Mouse (Mus musculus) CD8-positive naive resting alpha-beta T cell, adult 2 months (primary cell): ENCODE measurements around the gene Gabarapl2.
A peak's percentile ranks its signal among the peaks of the same experiment; 100 is the strongest.
"Not testable (repeated sequence)": the region's sequence is repeated elsewhere in the genome, so short reads cannot be mapped to it uniquely, and the experiment has no call there.

Experiments
- DNase-seq, 2 experiments: peaks; one replicate each; pipeline ENCODE4 v3.0.0; 2022; ENCODE audit warnings: low read depth in 2 of 2, low spot score in 2 of 2

Gabarapl2 gene

DNA sequence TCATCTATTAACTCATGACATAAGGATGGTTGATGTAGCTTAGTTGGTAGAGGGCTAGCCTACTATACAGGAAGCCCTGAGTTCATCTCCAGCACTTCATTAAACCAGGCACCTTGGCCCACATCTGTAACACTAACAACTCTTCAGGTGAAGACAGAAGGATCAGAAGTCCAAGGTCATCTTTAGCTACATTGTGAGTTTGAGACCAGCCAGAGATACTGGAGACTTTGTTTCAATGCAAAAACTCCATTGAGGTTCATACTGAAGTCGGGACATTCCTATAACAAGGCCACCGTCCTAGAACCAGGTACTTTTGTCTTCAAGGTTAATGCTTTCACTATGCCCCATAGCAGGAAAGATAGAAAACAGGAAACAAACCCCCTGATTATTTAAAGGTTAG is 6.3 kb upstream of the Gabarapl2 start:
- DNase-seq = no peak

DNA sequence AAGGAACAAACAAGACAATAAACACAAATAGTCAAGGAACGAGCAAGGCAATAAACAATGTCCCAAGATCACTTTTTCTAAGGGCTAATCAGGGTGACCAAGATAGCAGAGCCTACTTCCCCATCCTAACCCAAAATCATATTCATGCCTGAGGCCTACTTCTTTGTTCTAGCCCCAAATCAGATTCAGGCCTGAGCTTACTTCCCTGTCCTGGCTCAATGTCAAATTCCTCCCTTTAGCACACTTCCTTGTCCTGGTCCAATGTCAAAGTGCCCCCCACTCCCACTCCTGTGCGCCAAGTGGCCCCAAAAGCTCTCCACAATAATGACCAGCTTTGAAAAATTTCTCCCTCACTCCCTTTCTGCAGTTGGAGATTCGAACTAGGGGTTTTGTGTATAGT is 3.3 kb upstream of the Gabarapl2 start:
- DNase-seq = no peak

DNA sequence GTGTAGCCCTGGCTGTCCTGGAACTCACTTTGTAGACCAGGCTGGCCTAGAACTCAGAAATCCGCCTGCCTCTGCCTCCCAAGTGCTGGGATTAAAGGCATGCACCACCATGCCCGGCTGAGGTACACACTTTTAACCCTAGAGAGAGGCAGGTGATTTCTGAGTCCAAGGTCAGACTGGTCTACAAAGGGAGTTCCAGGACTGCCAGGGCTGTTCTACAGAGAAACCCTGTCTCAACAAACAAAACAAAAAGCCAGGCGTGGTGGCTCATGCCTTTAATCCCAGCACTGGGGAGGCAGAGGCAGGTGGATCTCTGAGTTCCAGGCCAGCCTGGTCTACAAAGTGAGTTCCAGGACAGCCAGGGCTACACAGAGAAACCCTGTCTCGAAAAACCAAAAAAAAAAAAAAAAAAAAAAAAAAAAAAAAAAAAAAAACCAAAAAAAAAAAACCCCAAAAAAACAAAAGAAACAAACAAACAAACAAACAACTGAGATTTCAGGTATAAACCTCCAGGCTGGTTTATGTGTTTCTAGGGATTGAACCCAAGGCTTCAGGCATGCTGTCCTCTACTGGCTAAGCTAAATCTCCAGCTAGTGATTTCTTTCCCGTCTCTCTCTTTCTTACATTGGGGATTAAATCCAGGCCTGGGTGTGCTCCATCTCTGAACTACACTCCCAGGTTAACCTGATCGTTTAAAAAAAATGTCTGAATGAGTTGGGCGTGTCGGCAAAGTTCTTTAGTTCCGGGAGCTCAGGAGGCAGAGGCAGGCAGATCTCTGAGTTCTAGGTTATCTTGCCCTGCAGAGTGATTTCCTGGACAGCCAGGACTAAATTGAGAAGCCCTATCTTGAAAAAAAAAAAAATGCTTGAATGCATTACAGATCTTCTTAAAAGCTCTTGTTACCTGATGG is 2.2 kb upstream of the Gabarapl2 start:
- DNase-seq = not testable (repeated sequence)

DNA sequence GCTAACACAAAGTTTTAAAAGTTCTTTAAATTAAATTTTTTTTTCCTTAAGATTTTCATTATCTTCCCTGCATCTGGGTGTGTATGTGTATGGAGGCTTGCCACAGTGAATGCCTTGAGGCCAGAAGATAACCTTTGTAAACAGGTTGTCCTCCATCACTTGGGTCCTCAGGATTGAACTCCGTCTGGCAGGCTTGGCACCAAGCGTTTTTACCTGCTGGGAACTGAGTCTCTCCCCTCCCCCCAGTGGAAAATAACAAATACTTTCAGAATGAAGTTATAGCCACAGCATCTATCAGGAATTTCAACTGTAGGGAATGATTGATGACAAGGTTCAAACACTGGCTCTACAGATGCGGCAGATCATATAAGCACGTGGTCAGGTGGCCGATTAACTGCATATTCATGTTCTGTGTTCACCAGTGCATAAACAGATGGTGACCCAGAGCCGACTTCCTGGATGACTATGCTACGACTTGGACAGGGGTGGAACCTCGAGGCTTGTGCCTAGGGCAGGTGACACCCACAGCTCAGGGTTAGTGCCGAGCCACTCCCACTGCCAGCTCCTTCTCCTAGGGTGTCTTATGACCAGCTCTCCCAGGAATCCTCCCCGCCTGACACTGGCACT is 874 bp upstream of the Gabarapl2 start:
- DNase-seq = peak in 1 of 2 experiments; percentile 10

DNA sequence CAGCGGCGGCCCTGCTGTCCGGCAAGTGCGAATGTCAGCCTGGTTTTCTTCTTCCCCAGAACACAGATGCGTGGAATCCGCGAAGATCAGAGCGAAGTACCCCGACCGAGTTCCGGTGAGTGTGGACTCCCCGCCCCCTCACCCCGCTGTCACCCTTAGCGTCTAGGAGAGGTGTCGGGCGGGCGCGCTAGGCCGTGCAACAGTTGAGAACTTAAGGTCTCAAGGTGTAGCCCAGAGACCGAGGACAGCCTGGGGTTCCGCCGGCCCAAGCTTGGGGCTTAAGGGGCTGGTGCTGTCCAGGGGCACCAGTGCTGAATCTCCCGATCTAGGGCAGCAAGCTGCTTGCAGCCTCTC is 575 bp downstream of the Gabarapl2 start:
- DNase-seq = peak; percentile 37 to 54

DNA sequence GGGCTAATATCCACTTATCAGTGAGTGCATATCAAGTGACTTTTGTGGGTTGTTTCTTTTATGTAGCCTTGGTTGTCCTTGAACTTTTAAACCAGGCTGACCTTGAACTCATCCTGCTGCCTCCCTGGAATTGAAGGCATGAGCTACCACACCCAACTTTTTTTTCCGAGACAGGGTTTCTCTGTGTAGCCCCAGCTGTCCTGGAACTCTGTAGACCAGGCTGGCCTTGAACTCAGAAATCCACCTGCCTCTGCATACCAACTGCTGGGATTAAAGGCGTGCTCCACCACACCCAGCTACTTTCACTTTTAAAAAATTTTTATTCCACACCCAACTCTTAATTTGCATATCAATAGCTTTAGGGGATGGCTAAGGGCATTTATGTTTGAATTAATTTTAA is 3.0 kb downstream of the Gabarapl2 start:
- DNase-seq = no peak

DNA sequence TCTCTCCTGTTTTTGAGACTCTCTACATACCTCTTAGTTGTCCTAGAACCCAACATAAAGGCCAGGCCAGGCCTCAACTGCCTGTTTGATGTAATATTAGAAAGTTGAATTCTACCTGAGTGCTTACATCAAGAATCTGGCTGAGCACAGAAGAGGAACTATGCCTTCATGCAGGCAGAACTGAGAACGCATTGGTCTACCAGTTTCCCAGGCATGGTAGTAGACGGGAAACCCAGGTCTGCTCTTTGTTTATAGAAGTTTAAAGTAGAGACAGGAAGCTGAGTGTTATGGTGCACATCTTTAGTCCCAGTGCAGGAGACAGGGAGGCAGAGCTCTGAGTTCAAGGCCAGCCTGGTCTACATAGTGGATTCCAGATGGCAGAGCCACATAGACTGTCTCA is 6.6 kb downstream of the Gabarapl2 start:
- DNase-seq = no peak

DNA sequence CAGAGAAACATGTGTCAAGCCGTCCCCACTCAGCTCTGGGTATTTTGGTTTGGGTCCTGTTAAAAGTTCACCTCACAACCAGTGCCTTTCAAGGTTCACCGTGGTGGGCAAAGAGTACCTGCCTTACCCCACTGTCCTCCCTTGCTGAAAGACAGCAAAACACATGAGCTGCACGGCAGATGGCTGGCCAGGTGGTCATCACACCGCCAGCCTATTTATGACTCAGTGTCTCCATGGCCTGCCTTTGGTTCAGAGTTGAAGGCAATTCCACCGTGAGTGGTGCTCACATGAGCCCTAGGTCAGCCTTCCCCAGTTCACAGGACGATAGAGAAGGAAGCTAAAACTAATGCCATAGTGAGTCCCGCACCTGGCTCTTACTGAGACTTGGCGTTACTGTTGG is 7.5 kb downstream of the Gabarapl2 start:
- DNase-seq = no peak

DNA sequence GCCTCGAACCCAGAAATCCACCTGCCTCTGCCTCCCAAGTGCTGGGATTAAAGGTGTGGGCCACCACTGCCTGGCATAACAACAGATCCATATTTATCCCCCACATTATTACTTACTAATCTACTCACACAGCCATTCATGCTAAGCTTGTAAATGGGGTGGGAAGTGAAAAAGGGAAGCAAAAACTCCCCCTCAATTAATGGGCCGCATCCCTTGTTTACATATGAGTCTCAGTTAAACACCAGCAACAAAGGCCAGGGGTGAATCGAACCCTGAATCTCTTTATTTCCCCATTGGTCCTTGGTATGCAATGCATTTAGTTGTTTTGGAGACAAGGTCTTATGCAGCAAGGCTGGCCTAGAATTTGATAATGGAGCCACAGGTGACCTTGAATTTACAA is 10.3 kb downstream of the Gabarapl2 start:
- DNase-seq = no peak

DNA sequence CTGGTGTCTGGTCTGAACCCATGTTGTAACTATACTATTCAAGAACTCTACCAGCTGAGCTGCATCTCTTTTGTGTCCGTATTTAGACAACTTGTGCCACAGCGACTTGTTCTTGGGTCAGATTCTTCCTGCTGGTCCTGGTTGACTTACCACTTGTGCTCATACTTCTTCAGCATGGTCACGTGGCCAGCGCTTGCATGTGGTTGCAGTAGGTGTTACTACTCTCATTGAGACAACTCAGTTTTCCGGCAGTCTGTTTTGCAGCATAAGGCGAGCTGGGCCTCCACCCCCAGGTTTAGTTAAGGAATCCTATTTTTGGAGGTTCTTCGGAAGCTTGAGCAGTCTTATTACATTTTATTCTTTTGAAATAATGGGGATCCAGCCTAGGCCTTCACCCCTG is 10.8 kb downstream of the Gabarapl2 start:
- no peak for DNase-seq

DNA sequence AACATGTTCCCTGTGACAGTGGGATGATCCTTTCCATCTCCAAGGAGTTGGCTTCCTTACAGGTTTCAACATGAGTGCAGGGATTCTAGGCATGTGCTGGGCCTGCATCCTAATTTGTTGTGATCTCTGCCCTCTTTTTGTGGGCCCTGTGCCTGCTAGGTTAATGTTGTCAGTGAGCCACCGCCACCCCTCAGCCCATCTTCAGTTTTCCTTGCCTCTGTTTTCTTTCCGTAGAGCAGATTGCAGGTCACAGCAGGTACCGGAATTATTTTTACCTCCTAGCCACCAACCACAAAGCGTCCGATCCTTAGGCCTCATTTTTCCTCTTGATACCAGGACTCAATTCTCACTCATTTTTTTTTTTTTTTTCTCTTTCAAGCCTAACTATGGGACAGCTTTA is 11.4 kb downstream of the Gabarapl2 start:
- DNase-seq = no peak

DNA sequence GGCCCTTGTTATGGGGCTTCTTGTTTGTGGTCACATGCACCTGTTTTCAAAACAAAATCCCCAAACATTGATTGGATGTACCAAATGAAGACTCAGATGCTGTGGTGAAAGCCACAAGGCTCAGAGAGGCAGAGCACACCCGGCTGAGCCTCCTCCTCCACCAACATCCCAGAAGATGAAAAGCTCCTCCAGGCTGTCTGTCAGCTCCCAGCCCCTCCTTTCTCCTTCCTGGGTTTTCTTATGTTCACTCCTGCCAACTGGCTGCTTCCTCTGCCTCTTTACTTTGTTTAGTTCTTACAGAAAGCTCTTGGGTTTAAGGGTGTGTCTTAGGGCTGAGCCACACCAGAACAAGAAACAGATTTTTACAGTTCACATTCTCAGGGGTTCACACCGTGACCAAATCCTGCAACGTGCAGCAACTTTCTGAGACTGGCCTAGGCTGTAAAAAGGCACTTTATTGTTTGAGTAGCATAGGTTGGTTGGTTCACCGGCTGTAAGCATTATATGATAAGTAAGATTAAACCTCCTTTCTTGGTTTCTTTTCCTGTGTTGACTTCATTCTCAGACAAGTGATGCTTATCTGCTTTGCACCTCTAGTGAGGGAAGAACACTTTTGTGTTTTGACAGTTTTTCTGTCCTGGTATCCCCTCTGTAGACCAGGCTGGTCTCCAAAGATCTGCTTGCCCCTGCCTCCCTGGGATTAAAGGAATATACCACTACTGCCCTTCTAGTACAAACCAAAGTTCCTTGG is 14.5 kb downstream of the Gabarapl2 start:
- no peak for DNase-seq

DNA sequence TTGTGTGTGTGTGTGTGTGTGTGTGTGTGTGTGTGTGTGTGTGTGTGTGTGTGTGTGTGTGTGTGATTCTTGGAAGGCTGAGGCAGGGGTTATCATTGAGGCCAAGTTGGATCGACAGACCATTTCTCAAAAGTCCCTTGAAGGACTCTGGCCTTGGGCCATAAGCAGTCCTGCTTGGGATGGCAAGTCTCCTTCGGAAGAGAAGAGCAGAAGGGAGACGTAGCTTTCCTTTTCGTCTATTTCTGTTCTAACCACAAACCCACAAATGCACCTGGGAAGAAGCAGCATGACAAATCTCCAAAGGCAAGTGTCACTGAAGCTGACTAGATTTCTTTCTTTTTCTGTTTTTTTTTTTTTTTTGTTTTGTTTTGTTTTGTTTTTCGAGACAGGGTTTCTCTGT is 15.4 kb downstream of the Gabarapl2 start:
- no peak for DNase-seq

DNA sequence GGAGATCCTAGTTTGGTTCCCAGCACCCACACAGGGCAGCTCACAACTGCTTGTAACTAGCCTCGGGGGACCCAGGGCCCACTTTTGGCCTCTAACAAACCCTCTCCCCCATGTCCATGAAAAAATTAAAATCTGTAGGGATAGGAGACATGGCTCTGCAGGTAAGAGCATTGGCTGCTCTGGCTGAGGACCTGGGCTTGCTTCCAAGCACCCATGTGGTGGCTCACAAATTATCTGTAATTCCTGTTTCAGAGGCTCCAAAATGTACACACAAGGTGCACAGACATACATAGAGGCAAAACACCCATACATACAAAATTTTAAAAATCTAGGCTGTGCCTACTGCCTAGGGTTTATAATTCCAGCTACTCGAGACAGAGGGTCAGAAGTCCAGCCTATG is 16.7 kb downstream of the Gabarapl2 start:
- no peak for DNase-seq

DNA sequence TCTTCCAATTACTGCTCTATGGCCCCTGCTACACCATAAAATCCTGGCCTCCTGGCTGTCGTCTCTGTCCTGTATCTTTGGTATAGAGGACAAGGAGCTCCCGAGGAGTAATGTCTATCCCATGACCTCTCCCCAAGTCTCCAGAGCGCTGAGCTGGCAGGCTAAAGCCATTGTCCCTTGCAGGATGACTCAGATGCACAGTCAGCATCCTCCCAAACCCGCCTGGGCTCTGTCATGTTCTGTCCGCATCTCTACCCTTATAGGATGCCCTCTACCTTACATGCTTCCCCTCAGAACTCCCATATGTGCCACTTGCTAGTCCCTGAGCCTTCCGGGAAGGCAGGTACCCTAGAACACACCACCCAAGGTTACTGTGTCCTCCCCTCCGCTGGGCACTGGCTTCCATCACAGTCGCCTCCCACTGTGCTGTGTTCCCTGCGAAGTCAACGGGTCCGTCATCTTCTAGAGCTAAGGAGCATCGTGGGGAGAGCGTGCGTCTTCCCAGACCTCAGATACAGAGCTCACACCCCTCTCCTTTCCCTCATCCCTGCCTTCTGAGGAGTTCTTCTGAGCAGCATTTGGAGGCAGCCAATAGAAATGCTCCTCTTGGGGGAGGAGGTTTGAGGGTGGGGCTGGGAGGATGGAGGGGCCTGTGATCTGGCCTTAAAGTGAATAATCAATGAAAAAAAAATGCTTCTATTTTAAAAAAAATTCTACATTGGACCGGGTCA is 20.3 kb downstream of the Gabarapl2 start:
- no peak for DNase-seq

DNA sequence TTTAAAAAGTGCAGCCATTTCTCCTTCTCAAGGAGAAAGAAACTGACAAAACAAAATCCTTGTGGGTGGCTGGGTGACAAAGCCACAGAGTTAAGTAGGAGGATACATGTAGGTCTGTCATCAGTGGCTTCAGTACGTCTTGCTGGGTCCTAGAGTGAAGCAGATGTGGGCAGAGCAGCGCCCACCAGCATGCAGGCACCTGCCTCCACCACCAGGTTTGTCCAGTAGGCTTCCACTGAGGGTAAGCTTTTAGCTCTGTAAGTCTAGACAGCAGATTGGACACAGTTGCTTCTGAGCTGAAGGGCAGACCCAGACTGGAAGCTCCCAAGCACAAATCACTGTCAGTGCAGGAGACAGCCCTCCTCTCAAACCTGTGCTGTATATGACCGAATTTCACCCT is 20.8 kb downstream of the Gabarapl2 start:
- DNase-seq = no peak

DNA sequence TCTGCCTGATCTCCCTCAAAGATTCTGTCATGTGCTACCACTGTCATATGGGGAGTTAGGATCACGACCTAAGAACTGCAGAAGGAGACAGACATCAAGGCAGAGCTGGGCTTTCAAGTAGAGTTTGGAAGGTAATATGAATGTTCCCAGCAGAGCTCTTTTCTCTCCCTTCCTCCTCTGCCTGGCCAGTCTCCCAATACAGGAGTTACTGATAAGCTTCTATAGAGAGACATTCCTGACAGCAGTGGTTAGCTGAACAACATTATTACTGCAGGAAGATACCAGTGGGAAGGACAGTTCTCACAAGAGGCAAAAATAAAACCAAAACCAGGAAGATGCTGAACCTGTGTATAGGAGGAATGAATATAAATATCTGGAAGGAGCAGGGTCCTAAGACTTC is 22.1 kb downstream of the Gabarapl2 start:
- no peak for DNase-seq

DNA sequence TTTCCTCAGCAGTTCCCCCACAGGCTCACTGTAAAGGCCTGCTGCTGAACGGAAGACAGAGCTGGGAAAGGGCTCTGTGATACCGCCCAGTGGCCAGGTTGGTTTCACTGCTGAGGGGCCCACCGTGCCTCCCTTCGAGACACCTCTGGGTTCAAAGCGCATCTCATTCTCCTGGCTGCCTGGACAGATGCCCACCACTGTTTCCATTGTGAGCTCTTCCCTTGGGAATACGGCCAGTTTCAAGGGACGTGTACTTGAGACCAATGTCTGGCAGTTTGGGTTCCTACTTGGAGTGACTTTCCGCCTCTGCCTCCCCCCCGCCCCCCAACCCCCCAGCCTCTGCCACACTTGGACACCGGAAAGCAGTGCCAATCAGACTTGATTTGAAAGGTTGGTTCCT is 22.6 kb downstream of the Gabarapl2 start:
- DNase-seq = no peak

DNA sequence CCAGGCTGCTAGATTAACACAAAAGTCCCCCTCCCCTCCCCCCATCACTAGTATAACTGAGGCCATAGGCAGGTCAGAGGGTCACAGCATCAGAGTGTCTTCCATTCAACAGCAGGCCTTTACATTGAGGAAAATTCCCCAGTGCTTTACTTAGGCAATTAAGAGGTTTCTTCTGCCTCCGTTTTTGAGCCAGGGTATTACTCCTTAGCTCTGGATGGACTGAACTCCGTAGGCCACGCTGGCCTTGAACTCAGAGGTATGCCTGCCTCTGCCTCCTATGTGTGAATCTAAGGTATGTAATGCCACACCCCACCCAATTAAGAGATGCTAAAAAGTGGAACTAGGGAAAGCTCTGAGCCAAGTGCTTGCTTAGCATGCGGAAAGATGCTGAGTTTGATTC is 23.0 kb downstream of the Gabarapl2 start:
- no peak for DNase-seq

DNA sequence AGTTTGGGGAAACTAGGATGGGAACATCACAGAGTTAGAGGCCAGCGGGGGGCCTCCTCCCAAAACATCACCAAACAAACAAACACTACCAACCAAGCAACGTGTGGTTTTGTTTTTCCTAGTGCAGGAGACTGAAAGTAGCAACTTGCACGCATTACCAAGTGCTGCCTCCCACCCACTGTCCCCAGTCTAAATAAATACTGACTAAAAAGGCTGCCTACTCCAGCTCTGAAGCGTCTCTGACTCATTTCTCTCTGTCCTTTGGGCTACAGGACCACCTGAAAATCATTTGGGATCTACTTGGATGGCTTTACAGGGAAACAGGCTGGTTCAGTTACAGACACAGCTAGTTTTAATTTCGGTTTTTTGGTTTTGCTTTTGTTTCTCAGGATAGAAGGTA is 23.8 kb downstream of the Gabarapl2 start:
- DNase-seq = no peak

DNA sequence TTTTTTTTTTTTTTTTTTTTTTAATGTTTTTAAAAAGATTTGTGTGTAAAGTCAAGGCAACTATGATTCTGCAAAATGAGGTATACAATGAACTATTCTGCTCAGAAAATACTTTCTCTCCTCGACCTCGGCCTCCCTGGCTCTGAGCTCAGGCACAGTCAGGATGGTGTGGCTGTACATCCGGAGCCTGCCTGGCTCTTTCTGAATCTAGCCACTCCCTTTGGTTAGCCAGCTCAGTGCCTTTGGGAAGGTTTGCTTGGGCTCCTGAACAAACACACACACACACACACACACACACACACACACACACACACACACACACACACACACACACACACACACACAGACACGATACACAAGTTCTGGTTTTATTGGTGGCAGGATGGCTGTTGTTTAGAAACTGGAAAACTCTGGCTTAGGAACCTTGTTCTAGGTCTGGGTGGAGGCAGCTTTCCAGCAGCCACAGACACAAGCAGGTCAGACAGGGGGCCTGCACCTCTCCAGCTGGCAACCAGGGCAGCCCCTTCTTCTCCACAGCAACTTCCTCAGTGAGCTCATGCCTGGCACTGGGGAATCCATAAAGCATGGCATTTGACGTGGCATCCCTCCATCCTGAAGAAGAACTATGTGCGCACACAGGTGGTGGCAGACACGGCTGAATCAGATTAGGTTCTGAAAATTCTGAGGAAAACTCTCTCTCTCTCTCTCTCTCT is 24.5 kb downstream of the Gabarapl2 start:
- no peak for DNase-seq
